9 mouse cellular contexts compared by ENCODE assay signal in genomic region chrX:170672594-170673092, GRCm38 (mm10). TPM values are rescaled to one million over a fixed set of nuclear protein-coding genes. Genes with fewer than 3 reads are reported as not detected.
DNase-seq lines count a peak whose midpoint lies in the region; ATAC-seq lines count a peak whose summit lies in the region.
"Had no signal": no experiment of that assay in that cellular context is flagged by ENCODE, and none has a peak within 500 bp of the region (broad histone marks: within the 10 kb centered on the region; RNA-seq: fewer than 3 reads in every experiment).

Asmt (plus strand) TSS chrX:170672644.

- no peak within 1 kb of the TSS for H3K9ac ChIP-seq in liver, embryonic 13.5 days
- H3K9ac ChIP-seq in stomach, embryonic 15.5 days = no peak within 1 kb of the TSS

- ATAC-seq in liver, embryonic 13.5 days (ENCODE audit: low read depth) = peak; percentile 50
- peak; percentile 53; the same call in 1 of the 2 replicates for ATAC-seq in stomach, embryonic 15.5 days (ENCODE audit: insufficient read depth, low FRiP score, low read depth)

- H3K36me3 ChIP-seq in liver, embryonic 13.5 days = peaks cover 50% of the 10 kb centered on the region
- peaks cover 27% of the 10 kb centered on the region; the same call in 1 of the 2 replicates for H3K36me3 ChIP-seq in stomach, embryonic 15.5 days

- DNase-seq in adrenal gland, adult (ENCODE audit: inconsistent age in 2 of 2, low spot score in 1 of 2) = peak; percentile 11 to 14
- DNase-seq in adrenal gland, postnatal 25 days = no peak
- DNase-seq in thymus, postnatal 0 days (ENCODE audit: low spot score) = peak; percentile 37
- DNase-seq in thymus, postnatal 14 days = no peak
- no peak for DNase-seq in liver, embryonic 13.5 days
- no peak for DNase-seq in spleen, postnatal 14 days (ENCODE audit: low spot score in 2 of 2)
- DNase-seq in lung, adult 18-20 months = no peak

- H3K27me3 ChIP-seq in liver, embryonic 13.5 days = no peaks in the 10 kb centered on the region
- no peaks in the 10 kb centered on the region for H3K27me3 ChIP-seq in stomach, embryonic 15.5 days (replicated peaks)

- no peak within 1 kb of the TSS for H3K4me3 ChIP-seq in liver, embryonic 13.5 days (replicated peaks)
- H3K4me3 ChIP-seq in stomach, embryonic 15.5 days (replicated peaks) = no peak within 1 kb of the TSS

- no peak within 1 kb of the TSS for H3K4me2 ChIP-seq in liver, embryonic 13.5 days
- H3K4me2 ChIP-seq in stomach, embryonic 15.5 days = no peak within 1 kb of the TSS

- WGBS in liver, embryonic 13.5 days (ENCODE audit: insufficient replicate concordance) = 92% methylated on average over 13 of the region's 16 CpGs
- WGBS in stomach, embryonic 15.5 days = 95% methylated on average over 14 of the region's 16 CpGs

- no peak within 1 kb of the TSS for H3K27ac ChIP-seq in liver, embryonic 13.5 days
- H3K27ac ChIP-seq in stomach, embryonic 15.5 days = no peak within 1 kb of the TSS

- H3K4me1 ChIP-seq in liver, embryonic 13.5 days (replicated peaks) = no peaks in the 10 kb centered on the region
- no peaks in the 10 kb centered on the region for H3K4me1 ChIP-seq in stomach, embryonic 15.5 days

- peaks cover 53% of the 10 kb centered on the region for H3K9me3 ChIP-seq in liver, embryonic 13.5 days (replicated peaks)
- peaks cover 18% of the 10 kb centered on the region for H3K9me3 ChIP-seq in stomach, embryonic 15.5 days

RNA-seq across cellular contexts. Expression of gene Asmt, which starts in this region (rescaled TPM):
- not detected in 2 replicates for total RNA-seq in adrenal gland, postnatal 25 days (2021)
- not detected in 2 replicates for polyA plus RNA-seq in thymus, postnatal 0 days (2015; fragmentation: Nextera tagmentation; extraction: Ambion mirVana)
- not detected in 2 replicates for polyA plus RNA-seq in liver, embryonic 13.5 days (2015; fragmentation: Nextera tagmentation; extraction: Ambion mirVana)
- not detected in 2 replicates for polyA plus RNA-seq in stomach, embryonic 15.5 days (2015; fragmentation: Nextera tagmentation; extraction: Ambion mirVana)
- polyA plus RNA-seq: C2C12 had no signal

Comparison
In these comparisons a context has a peak if more than half of its experiments do, and no peak if none do; other contexts are left out.
1. DNase-seq: peak in adrenal gland, adult (2 of 2); none in adrenal gland, postnatal 25 days (single experiment), thymus, postnatal 14 days (single experiment), liver, embryonic 13.5 days (single experiment), spleen, postnatal 14 days (0 of 2) and lung, adult 18-20 months (0 of 2).
2. Peak in DNase-seq in thymus, postnatal 0 days; RNA of the gene not detected or under 1 TPM.
3. Peak in ATAC-seq in liver, embryonic 13.5 days; RNA of the gene not detected or under 1 TPM.
4. Peak in ATAC-seq in stomach, embryonic 15.5 days; RNA of the gene not detected or under 1 TPM.